Mouse (Mus musculus): ENCODE measurements around the gene Dhrs1. TPM values are rescaled to one million over a fixed set of nuclear protein-coding genes. Genes with fewer than 3 reads are reported as not detected.

Dhrs1 gene
- polyA plus RNA-seq (2017; shearing (Covaris generic)) = 10 to 100 TPM; 39.5 to 63.1 TPM

GRCm38 (mm10) chr14:55745180-55745860, at the start of gene Dhrs1, which contains the start of gene Nop9:
Gene Dhrs1, minus strand, starts transcription at chr14:55745690.
Gene Nop9, plus strand, starts transcription at chr14:55745693.

GRCm38 (mm10) chr14:55788256-55789050, 43.0 kb upstream of the Dhrs1 start, which contains the start of gene Ripk3:
Gene Ripk3, minus strand, starts transcription at chr14:55788865.

GRCm38 (mm10) chr14:55783958-55784235, 38.4 kb upstream of the Dhrs1 start, which contains the start of gene Adcy4:
Gene Adcy4, minus strand, starts transcription at chr14:55784095.

GRCm38 (mm10) chr14:55765696-55766095, 20.2 kb upstream of the Dhrs1 start, which contains the start of gene Ltb4r1:
Gene Ltb4r1, plus strand, starts transcription at chr14:55765962.

GRCm38 (mm10) chr14:55761163-55761562, 15.7 kb upstream of the Dhrs1 start, which contains the start of gene Ltb4r2:
Gene Ltb4r2, plus strand, starts transcription at chr14:55761428.

GRCm38 (mm10) chr14:55758363-55758784, 12.9 kb upstream of the Dhrs1 start, which contains the start of gene Cideb:
Gene Cideb, minus strand, starts transcription at chr14:55758458.

GRCm38 (mm10) chr14:55721700-55722437, 23.6 kb downstream of the Dhrs1 start, which contains the start of gene Rabggta:
Gene Rabggta, minus strand, starts transcription at chr14:55722263.

GRCm38 (mm10) chr14:55713729-55714122, 31.8 kb downstream of the Dhrs1 start, which contains the start of gene Tgm1:
Gene Tgm1, minus strand, starts transcription at chr14:55713926.

Other genes with a start within 250 kb of the Dhrs1 start
- under 1 TPM in 1 of 2 experiments, not detected in 1; 0.75 TPM for gene Cpne6, start 235.2 kb downstream of the Dhrs1 start, polyA plus RNA-seq (2017; shearing (Covaris generic))
- gene Nrl, start 220.7 kb downstream of the Dhrs1 start, polyA plus RNA-seq (2017; shearing (Covaris generic)) = under 1 TPM; 0.11 to 0.16 TPM
- gene Pck2, start 205.4 kb downstream of the Dhrs1 start, polyA plus RNA-seq (2017; shearing (Covaris generic)) = 10 to 100 TPM in 1 of 2 experiments, 1 to 10 TPM in 1; 9.6 to 27.7 TPM
- gene Dcaf11, start 185.7 kb downstream of the Dhrs1 start, polyA plus RNA-seq (2017; shearing (Covaris generic)) = 100 to 1,000 TPM; 127 to 137 TPM
- 1 to 10 TPM; 2.3 to 5.0 TPM for gene A730061H03Rik, start 185.3 kb downstream of the Dhrs1 start, polyA plus RNA-seq (2017; shearing (Covaris generic))
- not detected for gene Fitm1, start 170.1 kb downstream of the Dhrs1 start, polyA plus RNA-seq (2017; shearing (Covaris generic))
- 1,000 to 10,000 TPM; 1,262 to 1,326 TPM for gene Psme1, start 167.6 kb downstream of the Dhrs1 start, polyA plus RNA-seq (2017; shearing (Covaris generic))
- gene Emc9, start 160.4 kb downstream of the Dhrs1 start, polyA plus RNA-seq (2017; shearing (Covaris generic)) = 10 to 100 TPM; 29.1 to 38.6 TPM
- gene Psme2, start 154.6 kb downstream of the Dhrs1 start, polyA plus RNA-seq (2017; shearing (Covaris generic)) = 1,000 to 10,000 TPM; 1,039 to 1,128 TPM
- 10 to 100 TPM; 30.5 to 62.2 TPM for gene Rnf31, start 154.0 kb downstream of the Dhrs1 start, polyA plus RNA-seq (2017; shearing (Covaris generic))
- 100 to 1,000 TPM; 169 to 197 TPM for gene Irf9, start 142.1 kb downstream of the Dhrs1 start, polyA plus RNA-seq (2017; shearing (Covaris generic))
- 1 to 10 TPM; 2.8 to 5.6 TPM for gene Rec8, start 127.7 kb downstream of the Dhrs1 start, polyA plus RNA-seq (2017; shearing (Covaris generic))
- gene Ipo4, start 109.7 kb downstream of the Dhrs1 start, polyA plus RNA-seq (2017; shearing (Covaris generic)) = 10 to 100 TPM; 31.1 to 45.2 TPM
- gene Gm49378, start 107.8 kb downstream of the Dhrs1 start, polyA plus RNA-seq (2017; shearing (Covaris generic)) = 1 to 10 TPM; 1.6 to 2.2 TPM
- 10 to 100 TPM; 64.4 to 75.6 TPM for gene Tm9sf1, start 101.9 kb downstream of the Dhrs1 start, polyA plus RNA-seq (2017; shearing (Covaris generic))
- 1 to 10 TPM; 1.3 to 1.6 TPM for gene Tssk4, start 95.5 kb downstream of the Dhrs1 start, polyA plus RNA-seq (2017; shearing (Covaris generic))
- gene Mdp1, start 85.2 kb downstream of the Dhrs1 start, polyA plus RNA-seq (2017; shearing (Covaris generic)) = 100 to 1,000 TPM; 101 to 105 TPM
- gene Gmpr2, start 73.7 kb downstream of the Dhrs1 start, polyA plus RNA-seq (2017; shearing (Covaris generic)) = 10 to 100 TPM; 34.4 to 55.8 TPM
- gene Nedd8, start 73.6 kb downstream of the Dhrs1 start, polyA plus RNA-seq (2017; shearing (Covaris generic)) = 100 to 1,000 TPM; 479 to 482 TPM
- gene Tinf2, start 63.9 kb downstream of the Dhrs1 start, polyA plus RNA-seq (2017; shearing (Covaris generic)) = 10 to 100 TPM; 50.8 to 60.2 TPM
- gene Tgm1, start 31.8 kb downstream of the Dhrs1 start, polyA plus RNA-seq (2017; shearing (Covaris generic)) = under 1 TPM; 0.32 to 0.81 TPM
- gene Rabggta, start 23.4 kb downstream of the Dhrs1 start, polyA plus RNA-seq (2017; shearing (Covaris generic)) = 10 to 100 TPM; 57.8 to 79.6 TPM
- 10 to 100 TPM; 38.9 to 45.7 TPM for gene Nop9, start within 50 bp of the Dhrs1 start, polyA plus RNA-seq (2017; shearing (Covaris generic))
- not detected for gene Cideb, start 12.8 kb upstream of the Dhrs1 start, polyA plus RNA-seq (2017; shearing (Covaris generic))
- gene Ltb4r2, start 15.7 kb upstream of the Dhrs1 start, polyA plus RNA-seq (2017; shearing (Covaris generic)) = under 1 TPM; 0.17 to 0.21 TPM
- 10 to 100 TPM; 13.2 to 19.4 TPM for gene Ltb4r1, start 20.3 kb upstream of the Dhrs1 start, polyA plus RNA-seq (2017; shearing (Covaris generic))
- gene Adcy4, start 38.4 kb upstream of the Dhrs1 start, polyA plus RNA-seq (2017; shearing (Covaris generic)) = under 1 TPM; 0.16 to 0.32 TPM
- gene Ripk3, start 43.2 kb upstream of the Dhrs1 start, polyA plus RNA-seq (2017; shearing (Covaris generic)) = 100 to 1,000 TPM in 1 of 2 experiments, 10 to 100 TPM in 1; 72.7 to 103 TPM
- not detected for gene Nfatc4, start 77.5 kb upstream of the Dhrs1 start, polyA plus RNA-seq (2017; shearing (Covaris generic))
- under 1 TPM; 0.15 to 0.99 TPM for gene Nynrin, start 108.3 kb upstream of the Dhrs1 start, polyA plus RNA-seq (2017; shearing (Covaris generic))
- under 1 TPM; 0.22 to 0.31 TPM for gene Cbln3, start 138.7 kb upstream of the Dhrs1 start, polyA plus RNA-seq (2017; shearing (Covaris generic))
- 10 to 100 TPM; 26.8 to 67.7 TPM for gene Khnyn, start 139.3 kb upstream of the Dhrs1 start, polyA plus RNA-seq (2017; shearing (Covaris generic))
- 10 to 100 TPM; 53.9 to 72.7 TPM for gene Sdr39u1, start 154.6 kb upstream of the Dhrs1 start, polyA plus RNA-seq (2017; shearing (Covaris generic))
- not detected for gene Cma1, start 199.0 kb upstream of the Dhrs1 start, polyA plus RNA-seq (2017; shearing (Covaris generic))
- gene Cma2, start 205.3 kb upstream of the Dhrs1 start, polyA plus RNA-seq (2017; shearing (Covaris generic)) = not detected

Measured in activated CD4-positive, CD25-positive, alpha-beta regulatory T cell (primary cell).